Mouse (Mus musculus): ENCODE data around the gene Cln3. TPM values are rescaled to one million over a fixed set of nuclear protein-coding genes. Genes with fewer than 3 reads are reported as not detected.

Cln3 gene
- total and polyA plus RNA-seq, 2 experiments from 2014 or later: 31.2 to 32.1 TPM

DNA sequence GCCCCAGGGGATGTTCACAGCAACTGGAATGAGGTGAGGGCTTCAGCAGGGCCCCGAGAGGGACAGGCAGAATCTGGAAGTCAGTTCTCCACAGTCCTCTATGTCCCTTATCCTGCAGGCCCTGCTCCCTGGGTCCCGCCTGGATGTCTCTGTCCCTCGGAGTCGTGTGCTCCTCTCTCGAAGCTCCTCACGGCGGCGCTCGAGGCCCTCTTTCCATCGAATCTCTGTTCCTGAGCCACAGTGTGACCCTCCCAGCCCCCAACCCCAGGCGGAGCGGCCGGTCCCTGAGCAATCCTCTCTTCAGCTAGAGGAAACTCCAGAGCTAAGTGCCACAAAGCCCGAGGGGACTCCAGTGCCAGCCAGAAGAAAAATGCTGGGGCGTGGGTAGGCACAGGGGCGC is 2.2 kb upstream of the Cln3 start:
- ATAC-seq (ENCODE audit: low FRiP score) (0 out of 2 replicates have a peak, but pooled peaks have one; percentile 28), DNase-seq (ENCODE audit: low spot score) (peak; percentile 66)
- Histone ChIP-seq H3K36me3 (ENCODE audit: insufficient read depth, low read length) (no peaks in the 10 kb centered on the region), H3K9me3 (ENCODE audit: low read length) (no peaks in the 10 kb centered on the region), H3K4me1 (ENCODE audit: insufficient read depth, low read length) (no peaks in the 10 kb centered on the region), H3K4me3 (ENCODE audit: low read depth, low read length) (no peak overlapping the region), H3K27ac (ENCODE audit: low read depth, low read length) (no peak overlapping the region), H3K9ac (replicated peaks; ENCODE audit: low read length, poor library complexity, severe bottlenecking) (no peak overlapping the region), H3K4me2 (ENCODE audit: low read depth, low read length, poor library complexity, severe bottlenecking) (peak overlapping the region; percentile 22; the same call in 1 of the 2 replicates), H3K27me3 (ENCODE audit: insufficient read depth, low read length) (no peaks in the 10 kb centered on the region; the same call in 1 of the 2 replicates)
- TF ChIP-seq CTCF (IDR thresholded peaks at IDR 0.05): peak; percentile 68
- 6% methylated on average over 16 of the region's 16 CpGs for WGBS

DNA sequence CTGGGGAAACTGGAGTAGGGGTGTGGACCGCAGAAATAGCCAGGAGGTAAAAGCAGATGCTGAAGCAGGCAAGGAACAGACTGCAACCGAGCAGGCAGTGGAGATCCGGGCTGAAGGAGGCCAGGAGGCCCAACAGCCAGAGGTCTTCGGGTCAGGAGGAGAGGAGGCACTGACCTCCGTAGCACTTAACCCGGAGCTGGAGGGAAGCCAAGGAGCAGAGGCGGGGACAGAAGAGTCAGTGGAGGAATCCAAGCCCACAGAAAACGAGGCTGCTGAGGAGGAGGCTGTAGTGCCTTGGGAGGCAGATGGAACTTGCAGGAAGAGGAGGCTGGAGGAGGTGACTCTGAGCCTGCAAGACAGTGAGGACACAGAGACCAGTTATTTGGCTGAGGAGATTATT is 1.2 kb upstream of the Cln3 start:
- 67% methylated on average over 8 of the region's 8 CpGs for WGBS
- ATAC-seq (ENCODE audit: low FRiP score) (no peak), DNase-seq (ENCODE audit: low spot score) (no peak)
- Histone ChIP-seq H3K4me1 (ENCODE audit: insufficient read depth, low read length) (no peaks in the 10 kb centered on the region), H3K9ac (replicated peaks; ENCODE audit: low read length, poor library complexity, severe bottlenecking) (no peak overlapping the region), H3K4me2 (ENCODE audit: low read depth, low read length, poor library complexity, severe bottlenecking) (no peak overlapping the region), H3K27ac (ENCODE audit: low read depth, low read length) (no peak overlapping the region), H3K27me3 (ENCODE audit: insufficient read depth, low read length) (no peaks in the 10 kb centered on the region; the same call in 1 of the 2 replicates), H3K9me3 (ENCODE audit: low read length) (no peaks in the 10 kb centered on the region), H3K4me3 (ENCODE audit: low read depth, low read length) (no peak overlapping the region), H3K36me3 (ENCODE audit: insufficient read depth, low read length) (no peaks in the 10 kb centered on the region)
- TF ChIP-seq CTCF (IDR thresholded peaks at IDR 0.05): no peak

DNA sequence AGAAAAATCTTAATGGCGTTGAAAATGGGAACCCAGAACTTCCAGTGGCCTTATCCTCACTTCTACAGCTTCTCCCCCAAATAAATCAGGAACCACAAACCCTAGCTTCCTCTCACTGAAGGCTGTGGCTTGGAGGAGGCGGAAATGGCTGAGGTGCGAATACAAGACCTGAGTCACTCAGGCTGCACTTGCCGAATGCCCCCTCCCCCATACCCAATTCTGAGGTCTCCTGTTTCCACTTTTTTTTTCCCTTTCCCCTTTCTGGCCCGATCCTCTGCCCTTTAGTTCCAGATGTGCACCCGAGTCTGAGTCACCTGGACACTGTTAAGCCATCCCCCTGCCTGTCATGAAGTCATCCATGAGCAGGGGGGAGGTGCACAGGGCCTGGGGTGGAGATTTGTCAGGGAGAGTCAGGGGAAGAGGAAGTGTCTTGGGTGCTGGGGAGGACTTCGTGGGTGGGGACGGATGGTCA is 1.1 kb downstream of the Cln3 start, which contains the start of gene Apobr:
TSS of gene Apobr (plus strand) at position 437 of the 472 bp plus-strand sequence.
- Histone ChIP-seq H3K4me3 (ENCODE audit: low read depth, low read length) (peak within 1 kb of the TSS; percentile 55), H3K4me2 (ENCODE audit: low read depth, low read length, poor library complexity, severe bottlenecking) (peak within 1 kb of the TSS; percentile 83), H3K9ac (replicated peaks; ENCODE audit: low read length, poor library complexity, severe bottlenecking) (no peak within 1 kb of the TSS), H3K9me3 (ENCODE audit: low read length) (no peaks in the 10 kb centered on the region), H3K27ac (ENCODE audit: low read depth, low read length) (no peak within 1 kb of the TSS), H3K4me1 (ENCODE audit: insufficient read depth, low read length) (no peaks in the 10 kb centered on the region), H3K27me3 (ENCODE audit: insufficient read depth, low read length) (no peaks in the 10 kb centered on the region; the same call in 1 of the 2 replicates), H3K36me3 (ENCODE audit: insufficient read depth, low read length) (no peaks in the 10 kb centered on the region)
- WGBS: 87% methylated on average over 8 of the region's 8 CpGs
- DNase-seq (ENCODE audit: low spot score): no peak
- TF ChIP-seq CTCF (IDR thresholded peaks at IDR 0.05): no peak
- no peak for ATAC-seq (ENCODE audit: low FRiP score)

DNA sequence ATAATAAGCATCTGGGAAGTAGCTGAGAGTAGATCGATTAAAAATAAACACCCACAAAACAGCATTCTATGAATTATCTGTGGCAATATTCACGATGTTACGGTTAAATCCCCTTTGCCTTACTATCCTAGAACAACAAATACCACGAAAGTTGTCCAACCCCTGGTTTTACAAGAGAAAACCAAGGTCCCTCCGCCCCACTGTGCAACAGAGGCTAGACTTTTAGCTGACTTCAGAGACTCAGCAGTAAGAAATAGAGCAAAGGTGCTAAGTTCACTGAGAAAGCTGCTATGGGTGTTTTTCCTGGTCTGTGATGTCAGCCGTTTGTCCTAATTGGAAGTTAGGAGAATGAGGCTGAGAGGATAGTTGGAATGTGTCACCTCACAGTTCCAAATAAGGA is 1.9 kb downstream of the Cln3 start:
- DNase-seq (ENCODE audit: low spot score): no peak
- Histone ChIP-seq H3K4me1 (ENCODE audit: insufficient read depth, low read length) (no peaks in the 10 kb centered on the region), H3K36me3 (ENCODE audit: insufficient read depth, low read length) (0 out of 2 replicates have a peak, but pooled peaks cover 2% of the 10 kb centered on the region), H3K27ac (ENCODE audit: low read depth, low read length) (peak overlapping the region; percentile 67; the same call in 1 of the 2 replicates), H3K4me3 (ENCODE audit: low read depth, low read length) (peak overlapping the region; percentile 55), H3K9me3 (ENCODE audit: low read length) (no peaks in the 10 kb centered on the region), H3K9ac (replicated peaks; ENCODE audit: low read length, poor library complexity, severe bottlenecking) (peak overlapping the region; percentile 33), H3K4me2 (ENCODE audit: low read depth, low read length, poor library complexity, severe bottlenecking) (peak overlapping the region; percentile 83), H3K27me3 (ENCODE audit: insufficient read depth, low read length) (no peaks in the 10 kb centered on the region; the same call in 1 of the 2 replicates)
- TF ChIP-seq CTCF (IDR thresholded peaks at IDR 0.05): no peak
- WGBS: 62% methylated on average over 6 of the region's 6 CpGs
- no peak for ATAC-seq (ENCODE audit: low FRiP score)

GRCm38 (mm10) chr7:126583251-126583709 is 2.3 kb downstream of the Cln3 start:
- no peaks in the 10 kb centered on the region; the same call in 1 of the 2 replicates for H3K27me3 ChIP-seq (ENCODE audit: insufficient read depth, low read length)
- peak overlapping the region; percentile 83 for H3K4me2 ChIP-seq (ENCODE audit: low read depth, low read length, poor library complexity, severe bottlenecking)
- WGBS: under 1% methylated on average over 22 of the region's 22 CpGs
- H3K9me3 ChIP-seq (ENCODE audit: low read length): no peaks in the 10 kb centered on the region
- H3K4me1 ChIP-seq (ENCODE audit: insufficient read depth, low read length): no peaks in the 10 kb centered on the region
- peak overlapping the region; percentile 55 for H3K4me3 ChIP-seq (ENCODE audit: low read depth, low read length)
- H3K36me3 ChIP-seq (ENCODE audit: insufficient read depth, low read length): 0 out of 2 replicates have a peak, but pooled peaks cover 5% of the 10 kb centered on the region
- peak; percentile 95 for DNase-seq (ENCODE audit: low spot score)
- H3K27ac ChIP-seq (ENCODE audit: low read depth, low read length): peak overlapping the region; percentile 67; the same call in 1 of the 2 replicates
- peak overlapping the region; percentile 54 for H3K9ac ChIP-seq (replicated peaks; ENCODE audit: low read length, poor library complexity, severe bottlenecking)
- ATAC-seq (ENCODE audit: low FRiP score): peak; percentile 83
- TF ChIP-seq CTCF (IDR thresholded peaks at IDR 0.05): no peak

GRCm38 (mm10) chr7:126582759-126583158 is 2.9 kb downstream of the Cln3 start:
- TF ChIP-seq CTCF (IDR thresholded peaks at IDR 0.05): no peak
- WGBS: 4% methylated on average over 20 of the region's 20 CpGs
- DNase-seq (ENCODE audit: low spot score) (peak; percentile 15), ATAC-seq (ENCODE audit: low FRiP score) (peak; percentile 38)
- Histone ChIP-seq H3K27me3 (ENCODE audit: insufficient read depth, low read length) (no peaks in the 10 kb centered on the region; the same call in 1 of the 2 replicates), H3K4me1 (ENCODE audit: insufficient read depth, low read length) (no peaks in the 10 kb centered on the region), H3K4me2 (ENCODE audit: low read depth, low read length, poor library complexity, severe bottlenecking) (peak overlapping the region; percentile 83), H3K9ac (replicated peaks; ENCODE audit: low read length, poor library complexity, severe bottlenecking) (peak overlapping the region; percentile 54), H3K27ac (ENCODE audit: low read depth, low read length) (0 out of 2 replicates have a peak overlapping the region, but pooled peaks have one; percentile 67), H3K36me3 (ENCODE audit: insufficient read depth, low read length) (0 out of 2 replicates have a peak, but pooled peaks cover 5% of the 10 kb centered on the region), H3K4me3 (ENCODE audit: low read depth, low read length) (peak overlapping the region; percentile 55), H3K9me3 (ENCODE audit: low read length) (no peaks in the 10 kb centered on the region)

Measured in midbrain, postnatal 0 days (tissue).